Mouse (Mus musculus): ENCODE measurements around the gene Ift122. TPM values are rescaled to one million over a fixed set of nuclear protein-coding genes. Genes with fewer than 3 reads are reported as not detected.

Gene Ift122
- polyA plus RNA-seq, 1 experiment, result 4.6 TPM

DNA sequence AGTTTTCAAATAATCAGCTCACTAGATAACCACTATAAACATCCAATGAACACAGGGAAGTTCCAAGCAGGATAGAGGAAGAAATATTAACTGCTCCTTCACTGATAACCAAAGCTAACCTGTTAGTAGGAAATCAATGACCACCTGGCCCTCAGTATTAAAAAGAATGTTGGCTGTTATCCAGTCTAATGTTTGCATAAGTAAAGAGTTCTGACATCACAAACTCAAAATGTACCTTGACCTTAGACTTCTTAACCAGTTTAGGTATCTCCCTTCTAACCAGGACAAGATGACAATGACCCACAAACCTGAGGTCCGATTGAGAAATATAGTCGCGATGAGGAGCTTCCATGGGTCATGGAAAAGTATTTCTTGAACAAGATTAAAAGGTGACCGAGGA lies 8.3 kb upstream of the Ift122 start:
- H3K4me3 ChIP-seq (ENCODE audit: extremely low read depth, insufficient read depth, insufficient read length), result no peak overlapping the region
- no peak for DNase-seq (ENCODE audit: low read depth in 1 of 2, low spot score in 2 of 2)
- WGBS, result 92% methylated on average over 4 of the region's 4 CpGs
- H3K4me1 ChIP-seq (ENCODE audit: control insufficient read depth, insufficient read depth, insufficient read length), result peaks cover 4% of the 10 kb centered on the region; the same call in 1 of the 2 replicates
- TF ChIP-seq CTCF (IDR thresholded peaks at IDR 0.05; ENCODE audit: extremely low read depth, insufficient read depth, insufficient read length, insufficient replicate concordance), result no peak
- TF ChIP-seq POLR2A (IDR thresholded peaks at IDR 0.05; ENCODE audit: low read depth, low read length), result no peak
- H3K27me3 ChIP-seq (ENCODE audit: control insufficient read depth, insufficient read depth, low read length), result no peaks in the 10 kb centered on the region
- no peak overlapping the region for H3K27ac ChIP-seq (ENCODE audit: insufficient read depth, low read length)
- H3K36me3 ChIP-seq (ENCODE audit: control insufficient read depth, insufficient read depth, low read length), result peaks cover 13% of the 10 kb centered on the region

- peaks cover 4% of the 10 kb centered on the region; the same call in 1 of the 2 replicates for H3K4me1 ChIP-seq (ENCODE audit: control insufficient read depth, insufficient read depth, insufficient read length)
- TF ChIP-seq CTCF (IDR thresholded peaks at IDR 0.05; ENCODE audit: extremely low read depth, insufficient read depth, insufficient read length, insufficient replicate concordance), result peak; percentile 36; the same call in 1 of the 2 replicates
- TF ChIP-seq POLR2A (IDR thresholded peaks at IDR 0.05; ENCODE audit: low read depth, low read length), result no peak
- H3K27ac ChIP-seq (ENCODE audit: insufficient read depth, low read length), result no peak overlapping the region
- no peak overlapping the region for H3K4me3 ChIP-seq (ENCODE audit: extremely low read depth, insufficient read depth, insufficient read length)
- H3K27me3 ChIP-seq (ENCODE audit: control insufficient read depth, insufficient read depth, low read length), result no peaks in the 10 kb centered on the region
- H3K36me3 ChIP-seq (ENCODE audit: control insufficient read depth, insufficient read depth, low read length), result peaks cover 15% of the 10 kb centered on the region
- DNase-seq (ENCODE audit: low read depth in 1 of 2, low spot score in 2 of 2), result peak; percentile 59 to 61
- 26% methylated on average over 8 of the region's 8 CpGs for WGBS
Measured at GRCm38 (mm10) chr6:115846640-115847411, 6.4 kb upstream of the Ift122 start.

DNA sequence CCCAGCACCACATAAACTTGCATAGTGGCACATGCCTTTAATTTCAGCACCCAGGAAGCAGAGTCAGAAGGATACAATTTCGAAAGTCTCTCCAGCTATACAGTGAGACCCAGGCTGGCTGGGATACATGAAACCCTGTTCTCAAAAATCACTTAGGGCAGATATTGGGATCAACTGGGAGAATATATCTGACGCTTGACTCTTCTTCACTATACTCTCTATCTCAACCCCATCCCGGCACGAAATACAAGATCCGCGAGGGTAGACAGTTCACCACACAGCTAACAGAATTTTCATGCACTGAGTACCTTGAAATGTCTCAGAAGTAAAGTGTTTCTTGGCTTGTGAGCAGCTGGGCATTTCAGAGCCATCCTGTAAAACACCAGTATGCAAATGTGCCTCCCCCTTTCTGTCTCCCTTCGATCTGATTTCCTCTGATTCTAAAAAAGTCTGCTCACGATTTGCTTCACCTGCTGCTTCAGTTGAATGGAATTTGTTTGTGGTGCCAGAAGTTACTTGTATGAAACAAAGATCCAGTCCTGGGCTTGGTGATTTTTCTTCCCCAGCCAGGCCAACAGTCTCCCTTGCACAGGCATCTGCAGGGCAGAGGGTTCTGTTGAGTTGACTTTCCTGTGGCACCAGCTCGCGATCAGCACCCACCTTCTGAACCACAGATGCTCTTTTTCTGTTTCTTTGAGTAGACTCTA lies 4.5 kb upstream of the Ift122 start:
- TF ChIP-seq CTCF (IDR thresholded peaks at IDR 0.05; ENCODE audit: extremely low read depth, insufficient read depth, insufficient read length, insufficient replicate concordance) (no peak), POLR2A (IDR thresholded peaks at IDR 0.05; ENCODE audit: low read depth, low read length) (no peak)
- Histone ChIP-seq H3K27me3 (ENCODE audit: control insufficient read depth, insufficient read depth, low read length) (no peaks in the 10 kb centered on the region), H3K36me3 (ENCODE audit: control insufficient read depth, insufficient read depth, low read length) (peaks cover 10% of the 10 kb centered on the region), H3K4me1 (ENCODE audit: control insufficient read depth, insufficient read depth, insufficient read length) (peaks cover 4% of the 10 kb centered on the region; the same call in 1 of the 2 replicates), H3K27ac (ENCODE audit: insufficient read depth, low read length) (peak overlapping the region; percentile 79), H3K4me3 (ENCODE audit: extremely low read depth, insufficient read depth, insufficient read length) (peak overlapping the region; percentile 26; the same call in 1 of the 2 replicates)
- 42% methylated on average over 10 of the region's 10 CpGs for WGBS
- peak in 1 of 2 experiments; percentile 22 for DNase-seq (ENCODE audit: low read depth in 1 of 2, low spot score in 2 of 2)

DNA sequence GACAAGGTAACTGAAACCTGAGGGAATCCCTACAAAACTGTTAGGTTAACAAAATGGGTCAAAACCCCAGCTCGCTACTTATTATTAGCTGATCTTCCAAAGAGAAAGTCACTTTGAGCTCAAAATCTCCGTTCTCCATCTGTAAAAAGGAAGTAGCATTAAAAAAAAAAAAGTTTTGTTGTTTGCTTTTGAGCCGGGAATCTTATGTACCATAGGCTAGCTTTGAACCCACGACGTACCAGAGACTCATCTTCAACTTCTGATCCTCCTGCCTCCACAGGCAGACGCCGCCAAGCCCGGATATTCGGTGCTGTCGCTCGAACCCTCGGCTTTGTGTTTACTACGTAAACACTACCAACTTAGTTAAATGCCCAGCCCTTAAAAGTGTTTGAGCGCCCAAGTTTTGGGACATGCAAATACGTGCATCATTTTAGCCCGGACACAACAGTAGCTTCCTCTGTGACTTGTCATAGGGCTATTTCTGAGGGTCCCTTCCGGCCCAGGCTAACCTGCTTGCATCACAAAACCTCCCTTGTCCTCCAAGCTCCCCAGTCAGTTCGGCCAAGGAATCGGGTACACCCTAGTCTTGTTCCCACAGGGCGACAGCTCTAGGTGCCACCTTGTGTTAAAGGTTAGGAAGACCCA lies 702 bp upstream of the Ift122 start:
- Histone ChIP-seq H3K4me1 (ENCODE audit: control insufficient read depth, insufficient read depth, insufficient read length) (peaks cover 4% of the 10 kb centered on the region; the same call in 1 of the 2 replicates), H3K27ac (ENCODE audit: insufficient read depth, low read length) (peak overlapping the region; percentile 79), H3K4me3 (ENCODE audit: extremely low read depth, insufficient read depth, insufficient read length) (peak overlapping the region; percentile 72), H3K36me3 (ENCODE audit: control insufficient read depth, insufficient read depth, low read length) (peaks cover 2% of the 10 kb centered on the region; the same call in 1 of the 2 replicates), H3K27me3 (ENCODE audit: control insufficient read depth, insufficient read depth, low read length) (no peaks in the 10 kb centered on the region)
- TF ChIP-seq CTCF (IDR thresholded peaks at IDR 0.05; ENCODE audit: extremely low read depth, insufficient read depth, insufficient read length, insufficient replicate concordance) (no peak), POLR2A (IDR thresholded peaks at IDR 0.05; ENCODE audit: low read depth, low read length) (no peak)
- WGBS, result 3% methylated on average over 20 of the region's 20 CpGs
- DNase-seq (ENCODE audit: low read depth in 1 of 2, low spot score in 2 of 2), result no peak

DNA sequence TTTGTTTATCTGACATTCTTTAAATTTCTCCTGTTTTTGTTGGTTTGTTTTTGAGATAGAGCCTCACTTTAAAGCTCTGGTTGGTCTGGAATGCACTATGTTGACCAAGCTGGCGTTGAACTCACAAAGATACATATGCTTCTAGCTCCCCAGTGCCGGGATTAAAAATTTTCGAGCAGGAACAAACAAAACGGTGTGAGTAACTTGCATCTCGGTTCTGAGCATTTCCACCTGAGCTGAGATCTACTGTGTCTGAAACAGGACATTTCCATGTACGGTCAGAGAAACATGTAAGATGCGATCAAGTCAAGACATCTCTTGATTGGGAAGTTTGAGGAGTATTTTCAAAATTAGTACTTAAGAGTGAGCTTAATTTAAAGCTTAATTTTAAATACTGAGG lies 715 bp downstream of the Ift122 start:
- 63% methylated on average over 7 of the region's 7 CpGs for WGBS
- Histone ChIP-seq H3K27me3 (ENCODE audit: control insufficient read depth, insufficient read depth, low read length) (no peaks in the 10 kb centered on the region), H3K4me3 (ENCODE audit: extremely low read depth, insufficient read depth, insufficient read length) (no peak overlapping the region), H3K36me3 (ENCODE audit: control insufficient read depth, insufficient read depth, low read length) (peaks cover 2% of the 10 kb centered on the region; the same call in 1 of the 2 replicates), H3K4me1 (ENCODE audit: control insufficient read depth, insufficient read depth, insufficient read length) (no peaks in the 10 kb centered on the region), H3K27ac (ENCODE audit: insufficient read depth, low read length) (no peak overlapping the region)
- TF ChIP-seq POLR2A (IDR thresholded peaks at IDR 0.05; ENCODE audit: low read depth, low read length), result no peak
- no peak for TF ChIP-seq CTCF (IDR thresholded peaks at IDR 0.05; ENCODE audit: extremely low read depth, insufficient read depth, insufficient read length, insufficient replicate concordance)
- no peak for DNase-seq (ENCODE audit: low read depth in 1 of 2, low spot score in 2 of 2)

- H3K36me3 ChIP-seq (ENCODE audit: control insufficient read depth, insufficient read depth, low read length), result peaks cover 2% of the 10 kb centered on the region; the same call in 1 of the 2 replicates
- H3K4me3 ChIP-seq (ENCODE audit: extremely low read depth, insufficient read depth, insufficient read length), result no peak overlapping the region
- no peaks in the 10 kb centered on the region for H3K27me3 ChIP-seq (ENCODE audit: control insufficient read depth, insufficient read depth, low read length)
- peak in 1 of 2 experiments; percentile 25 for DNase-seq (ENCODE audit: low read depth in 1 of 2, low spot score in 2 of 2)
- H3K4me1 ChIP-seq (ENCODE audit: control insufficient read depth, insufficient read depth, insufficient read length), result no peaks in the 10 kb centered on the region
- no peak overlapping the region for H3K27ac ChIP-seq (ENCODE audit: insufficient read depth, low read length)
- WGBS, result 76% methylated on average over 2 of the region's 2 CpGs
- TF ChIP-seq CTCF (IDR thresholded peaks at IDR 0.05; ENCODE audit: extremely low read depth, insufficient read depth, insufficient read length, insufficient replicate concordance) (no peak), POLR2A (IDR thresholded peaks at IDR 0.05; ENCODE audit: low read depth, low read length) (no peak)
Measured at GRCm38 (mm10) chr6:115854432-115854831, 1.2 kb downstream of the Ift122 start.
